Mouse (Mus musculus): ENCODE data around the gene Dpagt1. TPM values are rescaled to one million over a fixed set of nuclear protein-coding genes. Genes with fewer than 3 reads are reported as not detected.
"Not testable (repeated sequence)": the region's sequence is repeated elsewhere in the genome, so short reads cannot be mapped to it uniquely, and the experiment has no call there.

Gene Dpagt1
- polyA plus RNA-seq, 1 experiment from 2014 or later: 37.0 TPM

- DNase-seq (ENCODE audit: low read depth, low spot score): no peak
- no peak for TF ChIP-seq CTCF (IDR thresholded peaks at IDR 0.05)
- no peaks in the 10 kb centered on the region for H3K27me3 ChIP-seq
- ChIA-PET POLR2A (no interaction called here), CTCF (no interaction called here)
- in situ Hi-C loops (cut with MboI; ENCODE audit: low pct_unique_long_range_greater_than_20kb): no loop called here
- ATAC-seq: no peak
These were observed 21.8 kb downstream of the Dpagt1 start for GRCm38 (mm10) chr9:44347621-44348020.

- in situ Hi-C loops (cut with MboI; ENCODE audit: low pct_unique_long_range_greater_than_20kb): no loop called here
- ATAC-seq (no peak), DNase-seq (ENCODE audit: low read depth, low spot score) (no peak)
- no peak for TF ChIP-seq CTCF (IDR thresholded peaks at IDR 0.05)
- CTCF ChIA-PET: no interaction called here
- POLR2A ChIA-PET: no interaction called here
- no peaks in the 10 kb centered on the region for H3K27me3 ChIP-seq
These were observed 22.7 kb downstream of the Dpagt1 start for GRCm38 (mm10) chr9:44348546-44348945.

- no peak for TF ChIP-seq CTCF (IDR thresholded peaks at IDR 0.05)
- ChIA-PET POLR2A (no interaction called here), CTCF (no interaction called here)
- H3K27me3 ChIP-seq: no peaks in the 10 kb centered on the region
- in situ Hi-C loops (cut with MboI; ENCODE audit: low pct_unique_long_range_greater_than_20kb): no loop called here
- no peak for ATAC-seq
- DNase-seq (ENCODE audit: low read depth, low spot score): no peak
These were observed 25.6 kb downstream of the Dpagt1 start for GRCm38 (mm10) chr9:44351396-44351795.

- in situ Hi-C loops (cut with MboI; ENCODE audit: low pct_unique_long_range_greater_than_20kb): no loop called here
- no peak for DNase-seq (ENCODE audit: low read depth, low spot score)
- ChIA-PET POLR2A (no interaction called here), CTCF (no interaction called here)
- H3K27me3 ChIP-seq: no peaks in the 10 kb centered on the region
- no peak for ATAC-seq
- no peak for TF ChIP-seq CTCF (IDR thresholded peaks at IDR 0.05)
These were observed 26.5 kb downstream of the Dpagt1 start for GRCm38 (mm10) chr9:44352337-44352736.

DNA sequence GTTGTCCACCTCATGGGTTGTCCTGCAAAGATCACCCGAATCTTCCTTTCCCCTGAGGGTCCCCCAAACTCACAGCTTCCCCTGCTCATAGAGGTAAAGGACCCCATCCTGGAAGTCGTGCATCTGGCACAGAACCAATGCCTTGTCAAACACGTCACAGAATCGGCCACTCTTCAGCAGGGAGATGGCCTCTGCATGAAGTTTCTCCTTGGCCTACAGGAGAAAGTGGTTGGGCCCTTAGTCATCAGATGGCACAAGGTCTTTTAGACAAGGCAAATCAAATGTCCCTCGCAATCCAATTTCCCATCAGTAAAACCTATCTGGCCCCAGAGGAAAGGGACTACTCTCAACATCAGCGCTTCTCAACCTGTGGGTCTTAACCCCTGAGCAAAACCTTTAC lies 27.3 kb downstream of the Dpagt1 start:
- ATAC-seq (no peak), DNase-seq (ENCODE audit: low read depth, low spot score) (no peak)
- no peak for TF ChIP-seq CTCF (IDR thresholded peaks at IDR 0.05)
- H3K27me3 ChIP-seq: no peaks in the 10 kb centered on the region
- in situ Hi-C loops (cut with MboI; ENCODE audit: low pct_unique_long_range_greater_than_20kb): no loop called here
- CTCF ChIA-PET: no interaction called here
- POLR2A ChIA-PET: no interaction called here

GRCm38 (mm10) chr9:44357207-44357606 lies 31.4 kb downstream of the Dpagt1 start:
- no peaks in the 10 kb centered on the region for H3K27me3 ChIP-seq
- ChIA-PET CTCF (interaction anchor here (1.6 kb wide), 1 partner anchor 22 kb away, joined by 4 read pairs; the partner anchor contains the start of gene H2afx), POLR2A (no interaction called here)
- in situ Hi-C loops (cut with MboI; ENCODE audit: low pct_unique_long_range_greater_than_20kb): no loop called here
- no peak for TF ChIP-seq CTCF (IDR thresholded peaks at IDR 0.05)
- no peak for DNase-seq (ENCODE audit: low read depth, low spot score)
- no peak for ATAC-seq

- peak; percentile 83 for DNase-seq (ENCODE audit: low read depth, low spot score)
- in situ Hi-C loops (cut with MboI; ENCODE audit: low pct_unique_long_range_greater_than_20kb): no loop called here
- peak; percentile 65 for ATAC-seq
- POLR2A ChIA-PET: interaction anchor here (1.2 to 1.8 kb wide), 2 partner anchors 17 to 19 kb away, joined by 3 to 7 read pairs; partner anchors contain the start of gene Hyou1
- TF ChIP-seq CTCF (IDR thresholded peaks at IDR 0.05): no peak
- CTCF ChIA-PET: interaction anchor here (0.6 to 2.1 kb wide), 13 partner anchors 15 to 232 kb away, joined by 3 to 9 read pairs (median 3); partner anchors contain the start of genes Cbl, Hmbs, Hyou1 and Rps25
- no peaks in the 10 kb centered on the region for H3K27me3 ChIP-seq
These were observed 35.5 kb downstream of the Dpagt1 start, which contains the start of gene Vps11 for GRCm38 (mm10) chr9:44361190-44361917. TSS of gene Vps11 (minus strand) at chr9:44361670.

DNA sequence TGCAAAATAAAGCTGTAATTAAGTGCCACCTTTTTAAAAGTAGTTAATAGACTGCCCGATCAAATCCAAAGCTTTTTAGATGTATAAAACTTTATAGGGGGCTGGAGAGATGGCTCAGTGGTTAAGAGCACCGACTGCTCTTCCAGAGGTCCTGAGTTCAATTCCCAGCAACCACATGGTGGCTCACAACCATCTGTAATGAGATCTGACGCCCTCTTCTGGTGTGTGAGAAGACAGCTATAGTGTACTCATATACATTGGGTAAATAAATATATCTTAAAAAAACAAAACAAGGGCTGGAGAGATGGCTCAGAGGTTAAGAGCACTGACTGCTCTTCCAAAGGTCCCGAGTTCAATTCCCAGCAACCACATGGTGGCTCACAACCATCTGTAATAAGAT lies 36.1 kb downstream of the Dpagt1 start:
- TF ChIP-seq CTCF (IDR thresholded peaks at IDR 0.05): peak; percentile 44
- in situ Hi-C loops (cut with MboI; ENCODE audit: low pct_unique_long_range_greater_than_20kb); H3K27me3 ChIP-seq; ATAC-seq; DNase-seq (ENCODE audit: low read depth, low spot score): not testable (repeated sequence)
- ChIA-PET POLR2A (interaction anchor here (1.2 to 1.8 kb wide), 2 partner anchors 17 to 18 kb away, joined by 3 to 7 read pairs; partner anchors contain the start of gene Hyou1), CTCF (interaction anchor here (0.8 to 2.1 kb wide), 12 partner anchors 15 to 232 kb away, joined by 3 to 9 read pairs (median 4); partner anchors contain the start of genes Cbl, Hmbs, Hyou1 and Rps25)

DNA sequence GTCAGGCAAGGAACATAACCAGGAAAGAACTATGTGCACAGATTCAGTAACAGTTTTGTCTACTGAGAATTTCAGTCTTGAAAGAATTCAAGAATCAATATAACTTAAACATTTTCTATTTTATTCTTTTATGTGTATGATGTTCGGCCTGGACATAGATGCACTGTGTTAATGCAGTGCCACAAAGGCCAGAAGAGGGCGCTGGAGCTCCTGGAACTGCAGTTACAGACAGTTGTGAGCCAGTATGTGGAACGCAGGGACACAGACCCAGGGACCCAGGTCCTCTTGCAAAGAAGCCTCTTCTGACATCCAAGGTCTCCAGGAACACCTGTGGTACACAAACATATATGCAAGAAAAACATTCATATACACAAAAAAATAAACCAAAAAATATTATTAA lies 38.7 kb downstream of the Dpagt1 start:
- ATAC-seq: no peak
- peak; percentile 83 for TF ChIP-seq CTCF (IDR thresholded peaks at IDR 0.05)
- CTCF ChIA-PET: interaction anchor here (1.0 to 1.5 kb wide), 6 partner anchors 9 to 24 kb away, joined by 3 to 9 read pairs (median 3); partner anchors contain the start of gene Hyou1
- in situ Hi-C loops (cut with MboI; ENCODE audit: low pct_unique_long_range_greater_than_20kb): no loop called here
- POLR2A ChIA-PET: no interaction called here
- DNase-seq (ENCODE audit: low read depth, low spot score): no peak
- no peaks in the 10 kb centered on the region for H3K27me3 ChIP-seq

DNA sequence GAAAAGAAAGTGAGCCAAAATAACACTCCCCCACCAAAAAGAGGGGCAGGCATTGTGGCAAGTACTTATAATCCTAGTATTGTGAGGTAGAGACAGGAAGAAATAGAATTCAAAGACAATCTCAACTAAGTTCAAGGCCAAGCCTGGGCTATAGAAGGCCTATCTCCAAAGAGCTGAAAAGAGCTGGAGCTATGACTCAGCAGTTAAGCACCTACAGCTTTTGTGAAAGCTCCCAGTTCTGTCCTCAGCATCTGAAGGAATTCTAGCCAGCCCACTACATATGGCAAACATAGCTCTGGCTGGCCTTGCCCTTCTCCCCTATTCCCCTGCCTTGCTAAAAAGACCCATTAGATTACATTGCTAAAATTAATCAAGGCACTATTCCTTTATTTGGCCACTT lies 47.6 kb downstream of the Dpagt1 start:
- POLR2A ChIA-PET: no interaction called here
- H3K27me3 ChIP-seq: no peaks in the 10 kb centered on the region
- in situ Hi-C loops (cut with MboI; ENCODE audit: low pct_unique_long_range_greater_than_20kb): no loop called here
- no peak for TF ChIP-seq CTCF (IDR thresholded peaks at IDR 0.05)
- no peak for ATAC-seq
- CTCF ChIA-PET: interaction anchor here (1.3 kb wide), 1 partner anchor 9 kb away, joined by 9 read pairs; no protein-coding TSS in a partner anchor
- DNase-seq (ENCODE audit: low read depth, low spot score): no peak

- POLR2A ChIA-PET: no interaction called here
- no peak for ATAC-seq
- no peak for TF ChIP-seq CTCF (IDR thresholded peaks at IDR 0.05)
- DNase-seq (ENCODE audit: low read depth, low spot score): no peak
- in situ Hi-C loops (cut with MboI; ENCODE audit: low pct_unique_long_range_greater_than_20kb): no loop called here
- no peaks in the 10 kb centered on the region for H3K27me3 ChIP-seq
- CTCF ChIA-PET: interaction anchor here (1.1 to 2.9 kb wide), 2 partner anchors 12 to 14 kb away, joined by 3 to 9 read pairs; partner anchors contain the start of gene Vps11
These were observed 50.3 kb downstream of the Dpagt1 start for GRCm38 (mm10) chr9:44376141-44376540.

- POLR2A ChIA-PET; in situ Hi-C loops (cut with MboI; ENCODE audit: low pct_unique_long_range_greater_than_20kb); ATAC-seq; DNase-seq (ENCODE audit: low read depth, low spot score); H3K27me3 ChIP-seq: not testable (repeated sequence)
- CTCF ChIA-PET: interaction anchor here (2.9 kb wide), 1 partner anchor 15 kb away, joined by 9 read pairs; the partner anchor contains the start of gene Vps11
These were observed 51.5 kb downstream of the Dpagt1 start for GRCm38 (mm10) chr9:44377335-44377734.

All from Patski (cell line).